Mouse (Mus musculus): Measurements from ENCODE around the gene Mylip.

Gene Mylip

DNA sequence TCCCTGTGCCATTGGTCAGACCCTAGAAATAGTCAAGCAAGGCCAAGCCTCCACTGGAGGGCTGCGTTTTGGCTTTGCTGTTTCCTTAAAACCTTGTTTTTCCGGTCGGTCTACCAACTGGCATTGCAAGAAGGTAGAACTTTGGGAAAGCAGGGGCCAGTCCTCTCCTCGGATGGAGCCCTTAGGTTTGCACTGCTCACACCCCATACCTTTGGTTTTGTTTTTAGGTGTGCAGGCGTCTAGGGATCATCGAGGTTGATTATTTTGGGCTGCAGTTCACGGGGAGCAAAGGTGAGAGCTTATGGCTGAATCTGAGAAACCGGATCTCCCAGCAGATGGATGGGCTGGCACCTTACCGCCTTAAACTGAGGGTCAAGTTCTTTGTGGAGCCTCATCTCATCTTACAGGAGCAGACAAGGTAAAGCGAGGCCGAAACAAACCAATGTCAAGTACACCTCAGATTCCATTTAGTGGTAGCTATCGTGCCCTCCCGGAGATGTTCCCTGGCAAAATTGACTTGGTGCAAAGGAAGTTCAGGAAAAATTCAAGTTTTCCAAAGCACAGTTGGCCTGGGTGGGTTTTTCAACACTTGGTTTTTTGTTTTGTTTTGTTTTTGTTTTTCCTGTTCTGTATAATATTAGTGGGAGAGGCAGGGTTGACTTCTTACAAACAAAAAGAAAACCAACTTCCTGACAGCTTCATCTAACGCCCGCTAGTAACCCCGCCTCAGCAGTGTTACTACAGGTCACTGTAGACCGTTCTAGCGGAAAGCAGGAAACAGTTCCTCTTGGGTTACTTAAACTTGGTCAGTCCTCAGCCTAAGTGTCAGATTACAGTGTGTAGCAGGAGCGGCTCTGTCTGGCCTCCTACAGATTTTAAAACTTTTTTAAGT lies 1.7 kb downstream of the Mylip start:
- in situ Hi-C loops (cut with MboI), result no loop called here

DNA sequence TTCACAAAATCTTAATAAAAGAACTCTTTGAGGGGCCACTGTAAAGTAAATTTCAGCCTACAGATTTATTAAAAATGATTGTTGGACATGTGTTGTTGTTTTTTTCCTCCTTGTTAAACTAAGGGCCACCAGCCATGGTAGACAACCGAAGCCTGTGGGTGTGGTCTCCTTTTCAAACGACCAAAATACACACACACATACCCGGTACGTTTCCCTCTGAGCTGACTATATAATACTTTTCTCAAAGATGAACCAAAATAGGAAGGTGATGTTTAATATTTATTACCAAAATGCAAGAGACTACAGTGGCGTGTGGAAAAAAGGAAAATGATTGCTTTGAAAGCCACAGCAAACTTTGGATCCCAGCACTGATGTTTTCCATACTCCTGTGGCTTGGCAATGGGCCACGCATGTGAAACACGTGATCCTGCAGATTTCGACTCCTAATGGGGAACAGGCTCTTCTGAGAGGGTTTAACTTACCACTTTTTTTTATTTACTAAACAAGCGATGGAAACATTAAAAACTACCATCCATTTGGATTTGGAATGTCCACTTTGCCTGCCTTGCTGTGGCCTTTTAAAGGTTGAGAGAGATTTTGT lies 2.4 kb downstream of the Mylip start:
- in situ Hi-C loops (cut with MboI), result no loop called here

DNA sequence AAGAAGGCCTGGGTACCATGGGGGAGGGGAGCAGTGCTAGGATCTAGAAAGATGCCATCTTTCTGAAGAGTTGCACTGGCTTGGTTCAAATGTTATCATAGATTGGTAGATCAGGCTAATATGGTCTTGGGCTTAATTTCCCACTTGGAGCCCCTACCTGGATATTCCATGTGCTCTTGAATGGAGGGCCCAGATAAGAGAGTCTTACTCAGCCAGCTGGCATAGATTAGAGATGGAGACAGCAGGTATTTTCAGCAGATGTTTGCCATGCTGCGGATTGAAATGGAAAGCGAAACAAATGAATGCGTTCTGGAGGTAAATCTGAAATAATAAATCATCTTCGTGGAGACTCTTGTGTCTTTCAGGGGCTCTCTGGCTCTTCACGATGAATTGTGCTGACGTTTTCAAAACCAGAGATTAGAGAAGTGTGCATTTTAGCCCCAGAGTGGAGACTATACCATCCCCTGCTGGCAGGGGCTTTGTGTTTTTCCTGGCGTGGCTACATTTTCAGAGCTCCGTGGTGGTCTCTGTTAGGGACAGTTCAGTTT lies 4.8 kb downstream of the Mylip start:
- in situ Hi-C loops (cut with MboI), result no loop called here

DNA sequence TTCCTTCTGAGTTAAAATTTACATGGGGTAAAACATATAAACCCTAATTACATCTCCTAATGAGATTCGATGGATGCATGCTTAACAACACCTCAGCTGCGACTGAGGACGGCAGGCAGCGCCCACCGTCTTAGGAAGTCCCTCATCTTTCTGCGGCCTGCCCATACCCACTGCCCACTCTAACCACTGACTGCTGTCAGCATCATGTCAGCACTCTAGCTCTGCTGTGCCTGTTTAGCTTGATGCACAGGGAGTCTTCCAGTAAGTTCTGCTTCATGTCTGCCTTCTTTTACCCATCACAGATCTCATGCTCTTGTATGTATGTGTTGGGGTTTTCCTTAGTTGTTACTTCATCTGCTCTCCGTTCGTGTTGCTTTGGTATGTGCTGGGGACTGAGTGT lies 7.2 kb downstream of the Mylip start:
- in situ Hi-C loops (cut with MboI), result no loop called here

DNA sequence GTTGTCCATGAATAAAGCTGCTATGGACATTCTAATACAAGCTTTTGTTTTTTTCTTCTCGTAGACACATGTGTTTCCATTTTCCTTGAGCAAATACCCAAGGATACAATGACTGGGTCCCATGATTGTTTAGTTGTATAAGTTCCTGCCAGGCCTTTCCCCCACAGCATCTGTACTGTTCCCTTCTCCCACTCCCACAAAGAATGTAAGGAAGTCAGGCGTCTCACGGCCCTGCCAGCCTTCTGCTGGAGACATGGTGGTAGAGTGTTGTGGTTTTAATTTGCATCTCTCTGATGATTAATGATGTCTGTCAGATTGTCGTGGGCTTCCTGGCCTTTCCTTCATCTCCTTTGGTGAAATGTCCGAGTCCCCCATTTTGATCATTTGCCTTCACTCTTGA lies 7.7 kb downstream of the Mylip start:
- in situ Hi-C loops (cut with MboI), result no loop called here

DNA sequence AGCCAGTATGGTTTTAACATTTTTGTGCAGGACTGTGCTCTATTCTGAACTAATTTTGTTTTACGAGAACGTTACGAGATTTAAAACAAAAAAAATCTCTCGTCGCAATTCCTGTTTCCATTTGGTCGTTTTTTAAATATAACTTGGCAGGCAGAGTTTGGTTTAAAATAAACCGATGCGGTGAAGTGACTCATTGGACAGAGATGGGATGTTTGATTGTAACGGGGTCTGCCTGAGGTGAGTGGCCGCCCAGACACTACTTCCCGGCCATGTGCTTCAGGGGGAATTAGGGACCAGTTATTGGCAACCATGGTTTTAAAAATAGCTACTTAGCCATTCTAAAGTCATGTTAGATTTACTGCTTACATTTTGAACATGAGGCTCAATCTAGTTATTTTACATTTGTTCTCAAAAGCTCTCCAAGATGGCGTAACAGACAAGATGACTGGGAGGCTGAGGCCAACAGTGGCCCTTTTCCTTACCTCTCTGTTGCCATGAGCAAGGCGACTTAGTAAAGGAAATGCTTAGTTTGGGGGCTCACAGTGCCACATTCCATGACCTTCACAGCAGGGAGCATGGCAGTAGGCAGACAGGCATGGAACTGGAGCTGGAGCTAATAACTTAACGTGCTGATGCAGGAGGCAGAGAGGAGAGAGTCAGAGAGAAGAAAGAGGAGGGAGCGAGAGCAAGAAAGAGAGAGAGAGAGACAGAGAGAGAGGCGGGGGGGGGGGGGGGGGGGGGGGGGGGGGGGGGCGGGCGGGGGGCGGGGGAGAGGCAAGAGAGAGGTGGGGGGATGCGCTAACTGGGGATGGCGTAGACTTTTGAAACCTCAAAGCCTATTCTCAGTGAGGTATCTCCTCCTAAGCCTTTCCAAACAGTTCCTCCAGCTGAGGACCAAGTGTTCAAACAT lies 8.6 kb downstream of the Mylip start:
- in situ Hi-C loops (cut with MboI), result no loop called here

DNA sequence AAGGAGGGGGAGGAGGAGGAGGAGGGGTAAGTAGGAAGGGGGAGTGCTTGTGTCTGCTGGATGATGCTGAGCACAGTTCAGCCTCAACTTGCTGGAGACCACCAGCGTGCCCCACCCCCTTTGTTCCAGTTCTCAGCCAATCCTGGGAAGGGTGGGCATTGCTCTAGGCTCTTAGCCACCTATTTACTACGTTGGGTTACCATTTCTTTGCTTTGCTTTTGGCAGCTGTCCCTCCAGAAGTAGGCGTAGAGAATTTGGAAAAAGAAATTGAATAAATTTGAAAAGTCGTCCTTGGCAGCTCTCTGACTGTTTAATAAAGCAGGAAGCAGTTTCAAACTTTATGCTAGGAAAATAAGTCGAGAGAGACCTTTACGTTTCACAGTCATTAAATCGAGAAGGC lies 11.2 kb downstream of the Mylip start:
- in situ Hi-C loops (cut with MboI), result no loop called here

DNA sequence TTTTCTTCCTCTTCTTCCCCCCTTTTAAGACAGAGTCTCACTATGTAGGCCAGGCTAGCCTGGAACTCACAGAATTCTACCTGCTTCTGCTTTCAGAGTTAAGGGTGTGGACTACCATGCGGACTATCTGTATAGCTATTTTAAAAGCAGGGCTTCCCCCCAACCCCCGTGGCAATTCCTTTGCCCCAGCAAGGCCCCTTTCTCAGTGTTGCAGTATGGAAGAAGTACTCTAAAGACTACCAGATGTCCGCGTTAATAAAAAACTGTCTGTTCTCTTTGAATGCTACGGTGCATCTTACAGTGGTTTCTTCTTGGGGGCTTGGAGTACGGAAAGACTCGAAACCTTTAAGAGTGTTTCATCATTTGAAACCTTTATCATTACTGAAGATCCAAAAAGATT lies 12.3 kb downstream of the Mylip start:
- in situ Hi-C loops (cut with MboI), result no loop called here

DNA sequence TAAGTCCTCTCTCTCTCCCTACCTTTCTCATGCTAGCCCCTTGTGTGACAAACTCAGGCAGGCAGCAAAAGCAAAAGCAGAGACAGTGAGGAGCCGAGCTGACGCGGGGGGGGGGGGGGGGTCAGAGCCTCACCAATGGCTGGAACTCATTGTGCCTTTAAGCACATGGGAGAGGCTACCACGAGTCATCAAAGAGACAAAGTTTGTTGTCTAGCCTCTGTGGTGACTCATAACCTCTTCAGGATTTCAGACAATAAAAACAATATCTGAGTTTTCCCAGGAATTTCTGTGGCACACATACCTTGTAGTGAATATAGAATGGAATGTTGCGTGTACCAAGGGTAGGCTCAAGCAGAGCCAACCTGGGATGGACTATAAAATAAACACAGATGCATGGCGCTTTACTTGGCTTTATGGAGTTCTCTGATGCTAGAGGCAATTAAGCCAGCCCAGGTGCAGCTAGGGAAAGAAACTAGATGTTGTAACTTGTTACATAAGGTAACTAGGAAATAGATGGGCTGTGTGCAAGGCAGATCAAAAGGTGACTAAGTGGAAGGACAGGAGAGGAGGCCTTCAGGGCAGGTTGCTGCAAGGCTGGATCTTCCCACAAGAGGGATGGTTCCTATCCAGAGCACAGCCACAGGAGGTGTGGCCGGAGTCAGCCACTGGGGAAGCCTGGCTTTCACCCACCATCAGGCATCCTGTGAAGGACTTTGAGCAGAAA lies 12.9 kb downstream of the Mylip start:
- in situ Hi-C loops (cut with MboI), result no loop called here

DNA sequence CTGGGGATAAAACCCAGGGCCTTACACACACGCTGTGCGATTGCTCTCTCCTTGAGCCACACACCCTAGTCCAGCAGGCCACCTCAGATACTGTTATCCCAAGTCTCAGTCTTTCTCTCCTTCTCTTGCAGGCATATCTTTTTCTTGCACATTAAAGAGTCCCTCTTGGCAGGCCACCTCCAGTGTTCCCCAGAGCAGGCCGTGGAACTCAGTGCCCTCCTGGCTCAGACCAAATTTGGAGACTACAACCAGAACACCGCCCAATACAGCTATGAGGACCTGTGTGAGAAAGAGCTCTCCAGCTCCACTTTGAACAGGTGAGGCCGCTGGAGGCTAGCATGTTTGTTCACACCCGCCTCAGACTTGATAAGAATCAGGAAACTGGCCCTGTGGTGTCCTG lies 14.7 kb downstream of the Mylip start:
- in situ Hi-C loops (cut with MboI), result no loop called here

DNA sequence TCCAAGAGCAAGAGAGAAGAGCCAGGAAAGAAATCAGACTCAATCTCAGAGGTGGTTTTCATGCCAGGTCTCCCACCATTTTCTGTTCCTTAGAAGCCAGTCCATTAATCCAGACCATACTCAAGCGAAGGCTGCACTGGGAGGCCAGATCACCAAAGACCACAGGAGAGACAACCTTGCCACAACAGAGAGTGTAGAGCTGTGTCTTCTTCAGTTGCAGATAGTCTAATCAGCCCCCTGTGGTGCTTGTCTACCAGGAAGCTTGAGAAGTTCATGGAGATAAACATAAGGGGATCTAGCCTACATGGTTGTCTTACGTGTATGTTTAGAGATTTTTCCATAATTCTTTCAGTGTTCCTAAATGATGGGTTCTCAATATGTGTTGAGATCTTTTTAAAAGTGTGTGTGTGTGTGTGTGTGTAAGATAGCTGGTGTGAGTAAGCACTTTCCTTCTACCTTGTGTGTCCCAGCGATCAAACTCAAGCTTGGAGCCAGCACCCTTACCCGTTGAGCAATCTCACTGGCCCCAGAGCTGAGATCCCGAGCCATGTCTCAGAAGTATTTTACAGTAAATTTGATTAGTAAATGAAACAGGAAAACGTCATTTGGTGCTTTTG lies 15.8 kb downstream of the Mylip start:
- in situ Hi-C loops (cut with MboI), result no loop called here

DNA sequence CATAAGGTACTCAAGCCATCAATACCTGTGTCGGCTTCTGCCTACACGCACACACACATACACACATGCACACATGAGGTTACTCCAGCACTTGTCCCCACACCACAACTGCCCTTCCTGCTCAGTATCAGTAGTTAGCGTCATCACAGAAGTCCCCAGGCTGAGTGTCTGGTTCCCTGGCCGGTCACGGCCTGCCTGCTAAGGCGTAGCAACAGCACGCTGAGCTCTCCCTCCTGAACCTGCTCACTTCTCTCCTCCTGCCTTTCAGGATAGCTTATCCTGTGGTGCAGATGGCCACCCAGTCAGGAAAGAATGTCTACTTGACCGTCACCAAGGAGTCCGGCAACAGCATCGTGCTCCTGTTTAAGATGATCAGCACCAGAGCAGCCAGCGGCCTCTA lies 16.7 kb downstream of the Mylip start:
- in situ Hi-C loops (cut with MboI), result no loop called here

DNA sequence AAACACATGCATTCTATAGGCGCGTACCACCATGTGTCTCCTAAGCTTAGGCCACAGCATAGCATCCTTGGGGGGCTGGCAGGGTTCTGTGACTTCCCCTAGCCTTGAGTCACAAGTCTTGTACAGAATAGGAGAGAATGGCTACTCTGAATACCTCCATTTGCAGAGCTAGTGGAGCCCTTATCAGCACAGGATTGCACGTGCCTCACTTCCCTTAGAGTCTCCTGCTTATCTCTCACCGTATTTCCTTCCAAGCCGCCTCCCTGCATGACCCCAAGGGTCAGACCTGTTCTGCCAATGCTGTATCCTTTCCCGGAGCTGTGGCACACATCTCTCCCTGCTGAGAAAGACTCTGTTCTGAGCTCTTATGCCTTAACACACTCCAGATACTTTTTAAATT lies 17.2 kb downstream of the Mylip start:
- in situ Hi-C loops (cut with MboI), result no loop called here

DNA sequence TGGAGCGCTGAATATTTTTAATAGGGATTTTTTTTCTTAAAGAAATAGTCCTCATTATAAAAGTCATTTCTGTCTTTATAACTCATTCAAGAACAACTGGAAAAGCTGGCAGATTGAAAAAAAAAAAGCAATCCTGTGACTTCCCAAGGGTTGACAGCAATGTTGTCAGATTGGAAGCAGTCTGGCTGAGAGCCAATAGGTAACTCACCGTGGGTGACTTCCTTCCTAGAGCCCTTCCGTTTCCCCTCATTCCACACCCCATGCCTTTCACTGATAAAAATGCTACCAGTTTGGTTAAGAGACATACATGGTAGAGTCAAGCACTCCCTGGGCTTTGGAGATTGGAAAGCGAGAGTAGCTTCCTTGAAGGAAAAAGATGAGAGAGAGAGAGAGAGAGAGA lies 21.4 kb downstream of the Mylip start:
- in situ Hi-C loops (cut with MboI), result no loop called here

DNA sequence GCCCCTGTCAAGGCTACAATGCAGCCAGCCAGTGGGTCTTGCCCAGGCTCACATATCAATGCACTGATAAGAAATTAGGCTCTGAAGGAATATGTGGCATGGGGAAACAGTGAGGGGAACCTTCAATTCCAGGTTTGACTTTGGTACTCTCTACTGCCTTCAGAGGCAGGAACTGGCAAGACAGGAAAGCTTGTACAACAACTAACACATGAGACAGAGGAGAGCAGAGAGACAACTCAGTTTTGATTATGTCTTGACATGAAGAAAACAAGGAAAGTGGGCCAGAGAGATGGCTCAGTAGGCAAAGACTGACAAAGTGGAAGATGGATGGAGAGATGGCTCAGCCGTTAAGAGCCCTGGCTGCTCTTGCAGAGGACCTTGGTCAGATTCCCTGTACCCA lies 23.5 kb downstream of the Mylip start:
- in situ Hi-C loops (cut with MboI), result no loop called here

DNA sequence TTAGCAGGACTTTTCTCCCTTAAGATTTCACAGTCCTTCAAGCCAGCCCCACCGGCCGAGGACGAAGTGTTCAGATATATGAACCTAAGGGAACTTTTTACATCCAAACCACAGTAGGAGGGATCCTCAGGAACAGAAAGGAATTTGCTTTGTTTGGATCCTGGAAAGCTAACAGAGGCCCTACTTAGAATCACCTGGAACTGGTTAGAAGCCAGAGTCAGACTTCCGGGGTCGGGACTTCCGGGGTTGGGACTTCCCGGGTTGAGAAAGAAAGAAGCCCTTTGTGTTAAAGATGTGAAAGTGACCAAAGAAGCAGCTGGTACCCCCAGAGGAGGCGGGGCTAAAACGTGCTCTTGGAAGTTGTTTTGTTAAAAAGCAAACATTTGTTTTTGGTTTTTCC lies 24.5 kb downstream of the Mylip start:
- in situ Hi-C loops (cut with MboI), result no loop called here

DNA sequence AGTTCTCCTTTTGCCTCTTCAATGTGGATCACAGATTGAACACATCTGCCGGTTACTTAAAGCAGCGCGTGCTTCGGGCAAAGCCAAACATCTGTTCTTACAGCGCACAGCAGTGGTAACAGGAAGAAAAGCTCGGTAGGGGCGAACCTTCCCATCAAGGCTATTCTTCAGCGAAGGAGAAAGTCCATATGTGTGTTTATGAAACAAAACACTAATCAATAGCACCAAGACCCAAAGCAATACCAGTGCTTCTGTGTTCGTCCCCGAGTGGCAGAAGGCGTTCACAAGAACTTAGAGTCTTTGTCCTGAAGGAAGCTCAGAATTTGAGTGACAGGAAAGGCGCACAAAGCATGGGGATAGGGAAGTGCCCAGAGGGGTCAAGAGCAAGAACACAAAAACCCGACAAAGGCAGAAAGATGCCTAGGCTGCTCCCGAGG lies 27.1 kb downstream of the Mylip start:
- in situ Hi-C loops (cut with MboI), result no loop called here

DNA sequence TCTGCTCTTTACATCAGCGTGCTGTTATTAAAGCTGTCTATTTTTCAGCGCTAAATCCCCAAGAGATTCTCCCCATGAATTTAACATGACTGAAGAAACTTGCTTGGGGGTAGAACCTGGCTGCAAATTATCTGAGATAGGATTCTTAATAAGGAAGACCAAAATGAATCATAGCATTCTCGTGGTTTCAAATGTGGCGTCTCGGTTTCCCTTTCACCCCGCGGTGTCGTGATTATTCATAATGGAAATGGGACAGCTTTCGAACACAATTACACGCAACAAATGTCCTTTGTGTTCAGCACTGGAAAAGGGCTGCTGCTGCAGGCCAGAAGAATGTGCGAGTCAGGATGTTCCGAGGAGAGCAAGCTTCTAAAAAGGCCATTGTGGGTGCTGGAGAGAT lies 29.4 kb downstream of the Mylip start:
- in situ Hi-C loops (cut with MboI), result no loop called here

DNA sequence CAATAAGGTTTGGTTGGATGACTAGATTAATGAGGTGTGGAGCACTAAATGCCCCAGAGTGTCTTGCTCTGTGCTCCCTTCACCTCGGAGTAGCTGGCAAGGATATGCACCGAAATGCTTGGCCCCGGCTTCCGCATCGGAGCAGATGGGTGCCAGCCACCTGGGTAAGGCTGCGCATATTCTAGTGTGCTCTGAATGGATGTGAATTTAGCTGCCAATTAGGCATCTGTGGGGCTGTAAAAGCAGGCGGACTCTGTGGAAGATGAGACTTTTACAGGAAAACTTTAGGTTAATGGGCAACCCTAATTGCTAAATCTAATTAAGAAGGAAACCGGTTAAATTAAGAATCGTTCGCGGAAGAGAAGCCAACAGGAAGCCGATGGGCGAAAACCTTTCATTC lies 32.7 kb downstream of the Mylip start:
- in situ Hi-C loops (cut with MboI), result no loop called here

DNA sequence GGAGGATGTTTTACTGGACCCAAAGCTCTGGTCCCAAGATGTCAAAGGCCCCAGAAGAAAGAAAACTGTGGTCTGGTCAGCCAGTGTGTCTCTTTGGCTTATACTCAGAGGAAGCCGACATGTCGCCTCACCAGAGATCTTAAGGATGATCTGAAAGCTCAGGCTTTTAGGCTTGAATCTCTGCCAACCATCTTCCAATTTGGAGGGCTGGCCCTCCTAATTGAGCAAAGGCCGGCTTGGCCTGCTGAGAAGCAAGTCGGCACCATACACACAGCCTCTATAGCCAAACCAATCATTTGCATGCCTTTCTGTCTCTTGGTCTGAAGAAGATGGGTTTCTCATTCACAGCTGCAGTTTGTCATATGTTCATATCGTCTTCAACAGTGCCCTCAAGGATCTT lies 33.2 kb downstream of the Mylip start:
- in situ Hi-C loops (cut with MboI), result no loop called here

DNA sequence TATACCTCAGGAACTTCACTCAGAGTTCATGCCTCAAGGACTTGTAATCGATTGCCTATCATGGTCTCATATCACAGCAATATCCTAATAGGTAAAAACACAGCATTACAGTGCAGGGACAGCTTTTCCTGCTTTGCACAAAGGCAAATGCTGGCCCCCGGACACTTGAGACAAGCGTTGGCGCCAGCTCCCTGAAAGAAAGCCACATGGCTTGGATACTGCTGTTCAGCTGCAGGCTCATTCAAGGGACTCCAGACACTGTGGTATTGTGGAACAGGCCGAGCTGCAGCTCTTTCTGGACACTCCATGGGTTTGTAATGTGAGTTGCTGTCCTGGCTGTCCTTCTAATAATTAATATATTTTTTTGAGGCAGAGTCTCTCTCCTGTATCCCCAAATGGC lies 34.4 kb downstream of the Mylip start:
- in situ Hi-C loops (cut with MboI), result no loop called here

Data from mature B cell (primary cell).